Mouse (Mus musculus) right cerebral cortex, postnatal 25 days (tissue): Measurements from ENCODE around the gene Setd1a.
"Not testable (repeated sequence)": the region's sequence is repeated elsewhere in the genome, so short reads cannot be mapped to it uniquely, and the experiment has no call there.

Experiments
- DNase-seq: peaks from one replicate; pipeline ENCODE4 v3.0.0; 2022

The Setd1a gene

DNA sequence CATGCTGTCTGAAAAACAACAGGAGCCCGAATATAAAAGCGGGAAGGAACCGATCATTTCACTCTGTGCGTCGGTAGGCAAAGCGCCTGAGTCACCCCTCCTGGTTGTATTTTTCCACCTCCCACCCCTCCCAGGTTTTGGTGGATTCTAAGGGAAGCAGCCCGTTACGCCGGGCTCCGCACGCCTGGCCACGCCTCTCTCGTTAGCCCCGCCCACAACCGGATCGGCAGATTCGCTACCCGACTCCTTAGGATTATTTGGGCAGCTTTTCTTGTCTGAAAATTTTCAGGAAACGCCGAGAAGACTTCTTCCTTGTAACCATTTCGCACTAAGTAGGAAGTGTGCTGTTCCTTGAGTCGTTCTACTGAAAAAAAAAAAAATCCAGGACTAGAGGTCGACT lies at the start of gene Setd1a:
Gene Setd1a, plus strand, starts transcription at position 245 of the 400 bp plus-strand sequence.
- peak; percentile 86 for DNase-seq

DNA sequence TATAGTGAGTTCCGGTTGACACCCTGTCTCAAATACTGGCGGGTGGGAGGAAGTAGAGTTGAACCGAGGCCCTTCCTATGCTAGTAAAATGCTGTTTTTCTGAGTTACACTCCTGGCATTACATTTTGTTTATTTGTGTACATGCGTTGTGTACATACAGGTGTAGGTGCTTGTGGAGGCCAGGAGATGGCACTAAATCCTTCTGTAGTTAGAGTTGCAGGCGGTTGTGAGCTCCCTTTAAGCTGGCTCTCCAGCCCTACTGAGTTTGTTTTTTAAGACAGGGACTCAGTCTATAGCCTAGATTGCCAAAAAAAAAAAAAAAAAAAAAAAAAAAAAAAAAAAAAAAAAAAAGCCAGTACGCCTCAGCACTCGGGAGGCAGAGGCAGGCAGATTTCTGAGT lies 48.6 kb upstream of the Setd1a start:
- DNase-seq = no peak

DNA sequence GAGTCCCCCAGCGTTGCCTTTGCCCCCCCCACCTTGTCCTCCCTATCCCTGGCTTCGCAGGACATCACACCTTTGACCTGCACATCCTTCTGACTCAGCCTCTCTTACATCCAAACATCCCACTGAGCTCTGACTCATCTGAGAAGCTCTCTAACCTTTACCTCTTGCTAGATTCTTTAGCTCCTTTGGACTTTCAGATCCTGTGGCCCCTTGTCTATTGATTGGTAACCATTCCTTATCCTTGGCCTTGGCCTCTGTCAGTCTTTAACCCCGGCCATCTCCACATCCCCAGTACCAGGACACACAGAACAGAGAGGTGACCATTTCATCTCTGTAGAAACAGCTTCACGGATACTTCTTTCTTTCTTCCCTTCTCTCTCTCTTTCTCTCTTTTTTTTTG lies 46.3 kb upstream of the Setd1a start:
- DNase-seq = no peak

DNA sequence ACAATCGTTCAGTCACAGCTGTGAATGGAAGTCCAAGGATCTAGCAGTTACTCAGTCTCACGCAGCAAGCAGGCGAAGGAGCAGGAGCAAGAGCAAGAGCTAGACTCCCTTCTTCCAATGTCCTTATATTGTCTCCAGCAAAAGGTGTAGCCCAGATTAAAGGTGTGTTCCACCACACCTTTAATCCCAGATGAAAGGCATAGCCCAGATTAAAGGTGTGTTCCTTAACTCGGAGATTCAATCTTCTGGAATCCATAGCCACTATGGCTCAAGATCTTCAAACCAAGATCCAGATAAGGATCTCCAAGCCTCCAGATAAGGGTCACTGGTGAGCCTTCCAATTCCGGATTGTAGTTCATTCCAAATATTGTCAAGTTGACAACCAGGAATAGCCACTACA lies 44.4 kb upstream of the Setd1a start, which contains the start of gene Ctf2:
Gene Ctf2, minus strand, starts transcription at position 101 of the 400 bp plus-strand sequence.
- not testable (repeated sequence) for DNase-seq

DNA sequence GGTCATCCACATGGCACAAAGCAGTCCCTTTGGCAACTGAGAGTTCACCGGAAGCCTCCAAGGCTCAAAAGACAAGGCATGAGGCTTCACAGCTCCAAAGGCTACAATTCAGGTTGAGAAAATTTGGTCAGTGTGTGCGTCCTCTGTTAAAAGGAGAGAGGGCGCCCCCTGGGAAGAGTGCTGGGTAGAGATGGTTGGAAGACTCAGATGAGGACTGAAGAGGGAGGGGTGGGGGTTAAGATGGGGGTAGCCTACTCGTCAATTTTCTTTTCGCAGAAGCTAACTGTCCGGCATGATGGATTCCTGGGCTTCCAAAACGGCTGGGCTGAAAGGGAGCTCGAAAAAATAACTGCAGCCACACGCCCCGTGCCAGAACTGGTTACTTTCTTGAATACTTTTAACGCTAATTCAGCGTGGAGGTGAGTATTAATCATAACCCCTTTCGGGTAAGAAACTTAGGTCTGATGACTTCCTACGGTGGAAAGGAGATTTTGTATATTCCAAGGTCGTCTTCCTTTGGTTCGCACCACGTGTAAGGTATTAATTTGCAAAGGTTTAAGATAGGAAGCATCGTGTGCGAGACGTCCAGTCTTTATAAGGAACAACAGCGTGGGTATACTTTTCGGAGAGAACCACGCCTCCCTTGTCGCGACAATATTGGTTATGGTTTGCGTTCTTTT lies 32.0 kb upstream of the Setd1a start, which contains the start of gene Fbxl19:
Gene Fbxl19, plus strand, starts transcription at position 178 of the 680 bp plus-strand sequence.
- DNase-seq = peak; percentile 65

DNA sequence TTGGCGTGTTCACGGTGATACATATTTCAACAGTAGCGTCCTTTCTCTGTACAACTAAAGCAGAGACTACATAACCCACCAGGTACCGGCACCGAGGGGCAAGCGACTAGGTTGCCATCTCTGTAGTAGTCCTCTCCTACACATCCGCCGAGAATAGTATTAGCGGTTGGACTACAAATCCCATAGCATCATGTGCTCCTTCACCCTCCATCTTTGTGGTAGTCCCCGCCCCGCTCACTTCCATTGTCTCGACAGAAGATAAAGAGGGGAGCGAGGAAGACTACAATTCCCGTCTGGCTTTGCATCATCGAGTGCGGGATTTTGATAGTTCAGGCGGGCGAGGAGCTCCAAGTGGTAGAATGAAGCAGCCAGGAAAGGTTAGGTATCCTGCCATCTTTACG lies 31.2 kb upstream of the Setd1a start:
- peak; percentile 92 for DNase-seq

DNA sequence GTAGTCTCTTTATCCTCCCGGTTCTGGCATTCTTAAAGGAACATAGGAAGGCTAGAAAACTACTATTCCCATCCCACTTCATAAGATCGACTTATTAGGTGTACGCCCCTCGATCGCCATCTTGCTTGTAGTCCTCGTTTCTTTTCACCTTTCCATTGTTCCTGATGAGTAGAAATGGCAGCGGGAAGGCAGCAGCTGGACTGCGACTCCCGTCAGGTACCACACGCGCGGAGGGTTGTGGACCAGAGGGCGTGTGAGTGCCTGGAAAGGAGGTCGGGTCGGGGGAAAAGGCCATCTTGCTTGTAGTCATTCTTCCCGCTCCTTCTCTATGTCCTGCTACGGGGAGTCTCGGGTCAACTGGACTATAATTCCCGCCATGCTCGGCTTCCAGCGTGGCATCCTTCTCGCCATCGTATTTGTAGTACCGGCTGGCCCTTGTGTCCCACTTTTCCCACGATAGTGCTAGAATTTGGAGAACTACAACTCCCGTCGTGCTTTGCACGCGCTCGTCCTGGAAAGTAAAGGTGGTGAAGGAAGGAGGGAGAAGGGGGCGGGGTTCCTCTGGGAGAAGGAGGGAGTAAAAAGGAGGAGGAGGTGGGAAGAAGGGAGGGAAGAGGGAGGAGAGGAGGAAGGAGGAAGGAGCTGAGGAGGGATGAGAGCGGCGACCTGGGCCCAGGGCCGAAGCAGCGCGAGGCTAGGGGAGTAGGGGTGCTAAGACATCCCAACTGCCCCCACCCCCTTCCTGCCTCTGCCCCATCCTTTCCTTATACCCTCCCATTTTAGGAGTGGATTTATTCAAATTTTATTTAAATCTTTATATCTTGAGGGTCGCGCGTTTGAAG lies 30.6 kb upstream of the Setd1a start:
- DNase-seq = peak; percentile 96

DNA sequence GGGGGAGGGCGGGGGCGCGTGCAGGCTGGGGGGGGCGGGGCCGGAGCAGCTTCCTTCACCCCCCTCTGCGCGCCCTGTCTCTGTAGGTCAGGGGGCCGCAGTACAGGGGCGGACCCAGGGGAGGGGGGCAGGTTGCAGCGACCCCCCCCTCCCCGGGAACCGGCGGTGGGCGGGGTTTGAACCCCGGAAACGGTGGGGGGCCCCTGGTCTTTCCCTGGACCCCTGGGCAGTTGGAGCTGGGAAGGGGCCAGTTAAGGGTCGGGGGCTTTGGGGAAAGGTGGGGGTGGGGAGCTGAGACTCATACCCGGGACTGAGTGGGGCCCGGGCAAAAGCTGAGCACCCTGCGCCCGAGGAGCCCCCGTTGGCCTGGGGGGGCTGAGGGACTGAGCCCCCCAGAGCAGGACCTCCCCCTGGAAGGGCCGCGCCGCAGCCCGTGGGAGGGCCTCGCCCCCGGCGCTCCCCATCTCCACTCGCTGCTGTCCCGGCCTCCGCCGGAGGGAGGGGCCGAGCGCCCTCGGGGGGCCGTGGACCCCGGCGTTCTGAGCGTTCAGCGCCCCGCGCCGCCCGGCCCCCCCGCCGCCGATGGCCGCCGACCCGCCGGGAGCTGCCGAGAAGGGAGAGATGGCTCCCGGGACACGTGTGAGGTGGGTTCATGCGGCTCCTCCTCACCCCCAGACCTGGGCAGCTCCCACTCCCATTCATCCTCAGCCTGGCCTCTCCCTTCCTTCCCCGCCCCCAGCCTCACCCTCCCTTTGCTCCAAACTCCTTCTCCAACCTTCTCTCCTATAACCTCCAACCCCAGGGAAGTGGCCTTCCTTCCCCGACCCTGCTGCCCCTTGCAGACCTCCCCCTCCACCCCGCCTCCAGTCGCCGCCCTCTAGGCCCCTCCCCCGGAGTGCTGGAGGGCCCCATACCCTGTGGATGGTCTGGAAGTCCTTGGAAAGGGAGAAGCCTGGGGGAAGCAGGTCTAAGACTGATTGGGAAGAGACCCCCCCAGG lies 29.7 kb upstream of the Setd1a start:
- DNase-seq = no peak

DNA sequence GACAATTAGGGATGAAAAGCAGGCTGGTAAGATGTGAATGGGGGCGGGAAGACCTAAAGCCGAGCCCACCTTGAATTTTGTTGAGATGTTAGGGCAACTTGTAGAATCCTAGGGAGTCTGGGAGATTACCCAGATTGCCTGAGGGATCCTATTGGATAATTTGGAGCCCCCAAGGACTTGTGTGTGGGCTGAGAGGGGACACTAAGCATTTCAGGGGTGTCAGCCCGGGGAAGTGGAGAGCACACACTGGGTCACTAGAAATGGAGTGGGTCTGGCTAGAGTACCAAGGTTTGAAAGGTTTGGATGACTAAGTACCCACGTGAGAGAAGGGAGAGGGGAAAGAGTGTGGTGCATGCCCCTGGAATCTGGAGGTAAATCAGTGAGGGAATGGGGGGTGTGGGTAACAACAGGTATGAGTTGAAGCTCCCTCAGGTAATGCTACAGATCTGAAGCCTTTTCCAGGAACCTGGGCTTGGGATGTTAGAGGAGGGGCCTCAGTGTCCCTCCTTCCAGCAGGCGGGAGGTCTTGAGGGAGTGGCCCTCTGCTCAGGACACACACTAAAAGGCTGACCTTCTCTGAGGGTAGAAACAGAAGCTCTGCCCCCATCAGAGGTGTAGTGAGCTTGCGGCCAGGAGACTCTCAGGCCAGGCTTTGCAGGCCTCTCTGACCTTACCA lies 28.8 kb upstream of the Setd1a start:
- no peak for DNase-seq

DNA sequence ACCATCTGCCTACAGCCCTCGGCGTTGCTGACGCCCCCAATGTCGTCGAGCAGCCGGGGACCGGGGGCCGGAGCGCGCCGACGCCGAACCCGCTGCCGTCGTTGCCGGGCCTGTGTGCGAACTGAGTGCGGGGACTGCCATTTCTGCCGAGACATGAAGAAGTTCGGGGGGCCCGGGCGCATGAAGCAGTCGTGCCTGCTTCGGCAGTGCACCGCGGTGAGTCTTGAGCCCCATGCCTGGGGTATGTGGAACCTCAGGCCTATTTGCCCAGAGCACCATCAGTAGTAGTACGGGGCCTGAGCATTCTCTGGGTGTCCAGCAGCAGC lies 28.3 kb upstream of the Setd1a start:
- DNase-seq = no peak

DNA sequence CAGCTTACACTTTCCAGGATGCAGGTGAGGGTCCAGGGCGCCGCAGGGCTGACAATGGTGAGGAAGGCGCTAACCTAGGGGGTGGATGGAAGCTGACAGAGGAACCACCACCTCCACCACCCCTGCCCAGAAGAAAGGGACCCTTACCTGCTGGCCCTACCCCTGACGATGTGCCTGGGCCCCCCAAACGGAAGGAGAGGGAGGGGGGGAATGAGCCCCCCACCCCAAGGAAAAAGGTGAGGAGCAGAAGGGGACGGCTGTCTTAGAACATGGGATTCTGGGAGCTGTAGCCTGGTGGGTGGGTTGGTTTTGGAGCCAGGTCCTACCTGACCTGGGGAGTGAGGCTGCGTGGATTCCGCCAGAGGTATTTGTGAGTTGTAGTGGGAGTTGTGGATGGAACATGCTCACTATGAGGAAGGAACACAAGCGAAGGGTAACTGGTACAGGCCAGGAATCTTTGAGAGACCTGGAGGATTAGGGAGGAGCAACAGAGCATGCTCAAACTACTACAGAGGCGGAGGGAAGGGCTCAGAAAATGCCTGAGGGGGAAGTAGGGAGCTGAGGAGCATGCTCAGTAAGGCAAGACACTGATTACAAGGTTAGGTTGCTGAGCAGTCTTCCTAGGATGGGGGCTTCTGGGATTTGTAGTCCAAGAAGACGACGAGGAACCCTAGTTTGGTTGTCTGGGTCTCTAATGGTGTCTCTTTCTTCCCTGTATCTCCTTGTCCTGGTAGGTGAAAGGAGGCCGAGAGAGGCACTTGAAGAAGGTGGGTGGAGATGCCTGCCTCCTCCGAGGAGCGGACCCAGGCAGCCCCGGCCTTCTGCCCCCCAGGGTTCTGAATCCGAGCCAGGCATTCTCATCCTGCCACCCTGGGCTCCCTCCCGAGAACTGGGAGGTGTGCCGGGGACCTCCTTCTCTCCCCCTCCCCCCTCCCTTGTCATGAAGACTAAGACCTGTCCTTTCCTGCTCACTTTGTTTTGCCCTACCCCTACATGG lies 26.0 kb upstream of the Setd1a start:
- DNase-seq = no peak

DNA sequence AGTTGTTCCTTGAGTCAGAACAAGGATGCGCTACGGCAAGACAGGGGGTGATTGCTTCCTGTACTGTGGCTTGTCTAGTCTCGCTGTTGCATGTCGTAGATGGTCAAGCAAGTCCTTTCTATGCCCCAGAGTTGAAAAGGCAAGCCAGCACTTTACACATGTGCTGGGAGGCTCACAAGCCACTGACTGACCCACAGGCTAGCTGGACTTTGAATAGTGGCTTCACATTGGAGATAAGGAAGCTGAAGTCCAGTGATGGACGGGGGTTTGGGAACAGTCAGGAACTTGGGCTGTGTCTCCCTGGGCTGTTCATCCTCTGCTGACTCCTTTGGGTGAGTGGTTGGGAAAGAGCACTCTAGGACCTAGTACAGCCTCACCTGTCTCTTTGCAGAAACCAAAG lies 24.9 kb upstream of the Setd1a start:
- DNase-seq = no peak

DNA sequence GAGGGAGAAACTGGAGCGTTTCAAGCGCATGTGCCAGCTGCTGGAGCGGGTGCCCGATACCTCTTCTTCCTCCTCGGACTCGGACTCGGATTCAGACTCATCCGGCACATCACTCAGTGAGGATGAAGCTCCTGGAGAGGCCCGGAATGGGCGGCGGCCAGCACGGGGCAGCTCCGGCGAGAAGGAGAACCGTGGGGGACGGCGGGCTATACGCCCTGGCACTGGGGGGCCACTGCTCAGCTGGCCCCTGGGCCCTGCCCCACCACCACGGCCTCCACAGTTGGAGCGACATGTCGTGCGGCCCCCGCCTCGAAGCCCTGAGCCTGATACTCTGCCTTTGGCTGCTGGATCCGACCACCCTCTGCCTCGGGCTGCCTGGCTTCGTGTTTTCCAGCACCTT lies 24.4 kb upstream of the Setd1a start:
- DNase-seq = no peak

DNA sequence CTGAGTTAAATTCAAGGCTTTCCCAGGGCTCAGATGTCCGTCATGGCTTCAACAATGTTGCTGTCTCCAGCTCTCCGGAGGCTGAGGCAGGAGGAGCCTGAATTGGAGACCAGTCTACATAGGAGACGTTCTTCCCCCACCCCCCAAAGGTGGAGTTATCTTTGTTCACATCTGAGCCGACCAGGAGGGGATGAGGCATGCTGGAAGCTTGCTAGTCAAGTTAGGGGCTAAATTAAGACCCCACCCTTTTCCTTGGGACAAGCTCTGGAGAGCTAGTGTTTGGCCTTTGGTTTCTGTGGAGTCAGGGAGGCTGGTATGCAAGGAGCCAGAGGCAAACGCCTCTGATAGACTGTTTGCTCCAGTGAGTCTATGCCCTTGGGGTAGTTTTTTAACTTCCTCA lies 23.3 kb upstream of the Setd1a start:
- DNase-seq = no peak

DNA sequence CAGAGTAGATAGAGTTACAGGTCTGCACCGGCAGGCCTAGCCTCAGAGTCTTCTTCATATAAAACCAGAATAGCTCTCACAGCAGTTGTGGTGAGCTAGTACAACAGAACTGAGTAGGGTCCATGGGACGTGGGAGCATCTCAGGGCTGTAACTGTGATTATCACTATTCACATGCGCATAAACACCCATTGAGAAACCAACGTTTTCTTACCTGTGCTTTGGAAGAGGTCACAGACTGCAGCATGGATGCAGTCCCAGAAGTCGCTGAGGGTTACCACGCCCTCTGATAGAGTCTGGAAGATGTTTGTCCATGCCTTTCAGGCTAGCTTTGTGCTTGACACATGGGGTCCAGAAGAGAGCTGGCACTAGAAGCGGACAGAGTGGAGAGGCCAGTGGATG lies 22.7 kb upstream of the Setd1a start:
- no peak for DNase-seq

DNA sequence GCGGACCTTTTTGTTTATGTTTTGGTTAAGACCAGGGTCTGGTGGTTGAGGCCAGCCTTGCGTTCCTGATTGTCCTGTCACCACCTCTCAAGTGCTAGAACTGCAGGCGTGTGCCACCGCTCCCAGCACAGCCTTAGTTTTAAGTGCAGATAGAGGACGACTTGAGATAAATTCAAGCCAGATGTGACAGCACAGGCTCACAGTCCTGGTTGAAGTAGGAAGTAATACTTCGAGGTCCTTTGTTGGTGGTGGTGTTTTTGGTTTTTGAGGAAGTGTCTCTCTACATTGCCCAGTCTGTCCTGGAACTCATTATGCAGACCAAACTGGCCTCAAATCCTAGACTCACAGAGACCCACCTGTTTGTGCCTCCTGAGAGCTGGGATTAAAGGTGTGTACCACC lies 16.8 kb upstream of the Setd1a start:
- DNase-seq = no peak

DNA sequence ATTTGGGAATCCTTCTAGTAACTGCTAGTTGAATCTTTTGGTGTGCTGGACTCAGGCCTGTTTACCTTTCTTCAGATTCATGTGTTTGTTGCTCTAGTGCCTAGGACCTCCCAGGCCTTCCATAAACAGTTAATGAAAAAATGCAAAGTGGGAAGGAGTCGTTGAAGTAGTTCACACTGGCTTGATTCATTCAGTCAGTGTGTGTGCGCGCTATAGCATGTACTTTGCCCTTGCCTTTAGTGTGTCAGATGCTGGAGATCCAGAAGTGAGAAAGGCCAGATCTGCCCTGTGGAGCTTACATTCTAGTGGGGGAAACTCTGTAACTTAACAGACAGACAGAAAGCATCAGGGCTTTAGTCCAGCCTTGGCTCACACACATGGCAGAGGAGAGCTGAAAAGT lies 16.0 kb upstream of the Setd1a start:
- no peak for DNase-seq

DNA sequence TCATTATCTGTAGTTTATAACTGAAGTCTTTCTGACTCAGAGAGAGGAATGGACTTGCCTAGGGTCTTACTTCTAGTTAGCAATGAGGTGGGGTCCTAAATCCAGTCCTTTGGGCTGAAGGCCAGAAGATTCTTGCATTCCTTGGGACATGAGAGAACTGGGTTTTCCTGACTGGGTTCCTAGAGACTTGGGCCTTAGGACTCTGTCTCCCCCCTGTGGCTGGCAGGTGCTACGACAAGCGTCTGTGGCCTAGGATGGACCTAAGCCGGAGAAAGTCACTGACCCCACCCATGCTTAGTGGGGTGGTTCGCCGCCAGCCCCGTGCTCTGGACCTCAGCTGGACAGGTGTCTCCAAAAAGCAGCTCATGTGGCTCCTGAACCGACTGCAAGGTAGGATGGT lies 15.4 kb upstream of the Setd1a start:
- DNase-seq = no peak

DNA sequence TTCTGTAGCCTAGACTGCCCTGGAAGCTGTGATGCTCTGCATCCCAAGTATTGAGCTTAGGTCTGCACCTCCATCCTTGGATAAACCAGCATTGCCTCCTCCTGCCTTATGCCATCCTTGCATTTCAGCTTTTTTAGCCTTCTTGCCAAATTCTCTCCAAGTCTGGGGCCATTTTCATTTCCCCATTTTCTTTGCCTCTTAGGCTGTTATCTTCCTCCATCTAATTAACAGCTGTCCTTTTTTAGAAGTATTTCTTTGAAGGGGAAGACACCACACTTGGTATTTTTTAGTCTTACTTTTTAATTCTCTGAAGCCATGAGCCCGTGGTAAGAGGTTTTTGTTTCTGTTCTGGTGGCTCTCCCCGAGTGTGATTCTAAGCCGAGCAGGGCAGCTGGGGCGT lies 12.8 kb upstream of the Setd1a start:
- DNase-seq = no peak

DNA sequence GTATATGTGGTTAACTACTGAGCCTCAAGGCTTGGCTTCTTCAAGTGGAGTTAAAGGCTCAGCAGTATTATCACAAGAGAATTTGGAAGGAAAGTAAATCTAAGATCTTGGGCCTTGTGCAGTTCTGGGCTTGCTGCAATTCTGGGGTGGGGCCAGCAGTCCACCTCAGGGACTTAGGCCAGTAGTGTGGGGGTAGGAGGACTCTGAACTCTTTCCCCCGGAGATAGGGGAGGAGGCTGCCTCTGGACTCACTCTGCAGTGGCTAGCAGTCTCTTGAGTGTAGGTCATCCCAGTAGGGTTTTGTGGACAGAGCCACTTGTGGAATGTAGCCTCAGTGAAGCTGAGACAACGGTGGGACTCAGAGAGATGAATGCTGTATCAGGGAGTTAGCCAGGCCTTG lies 10.7 kb upstream of the Setd1a start:
- DNase-seq = no peak
